Mouse (Mus musculus) stomach, postnatal 0 days (tissue): ENCODE results near the gene Ccm2.

Experiments
- CTCF ChIP-seq: IDR thresholded peaks from 2 replicates; pipeline ENCODE4 v1.5.1; 2016; ENCODE audit warnings: antibody characterized with exemption, low read depth, mild to moderate bottlenecking, moderate library complexity
- EP300 ChIP-seq: optimal IDR thresholded peaks from 2 replicates; pipeline ENCODE3; 2016; ENCODE audit warnings: antibody characterized with exemption

- no peak for TF ChIP-seq EP300
- TF ChIP-seq CTCF: peak; percentile 59
These were observed 22.1 kb downstream of the Ccm2 start for GRCm38 (mm10) chr11:6568584-6569409.
